Mouse (Mus musculus) monocyte, adult 2 months (primary cell): ENCODE results near the gene Map3k13.
A peak's percentile ranks its signal among the peaks of the same experiment; 100 is the strongest.
"Not testable (repeated sequence)": the region's sequence is repeated elsewhere in the genome, so short reads cannot be mapped to it uniquely, and the experiment has no call there.

Experiments used
- DNase-seq, 2 experiments: peaks; one replicate each; pipeline ENCODE4 v3.0.0; 2022; ENCODE audit warnings: low spot score in 2 of 2, low read depth in 1 of 2

The Map3k13 gene

DNA sequence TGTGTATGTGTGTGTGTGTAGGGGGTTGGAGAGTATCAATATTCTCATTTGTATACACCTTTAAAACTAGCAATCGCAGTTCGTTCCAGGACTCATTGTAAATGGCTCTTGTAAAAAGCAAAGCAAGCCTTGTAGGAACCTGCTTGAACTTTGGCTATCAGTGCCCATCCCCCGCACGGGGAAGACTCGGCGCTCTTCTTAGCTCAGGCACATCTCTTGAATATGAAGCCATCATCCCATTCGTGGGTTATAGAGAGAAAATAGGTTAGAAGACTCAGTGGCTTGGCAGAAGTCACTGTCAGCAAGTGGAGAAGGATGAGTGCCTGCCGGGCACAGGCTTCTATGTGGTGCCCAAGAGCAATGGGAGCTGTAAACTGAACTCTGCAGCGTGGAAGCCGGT, 110.5 kb downstream of the Map3k13 start:
- DNase-seq = no peak

DNA sequence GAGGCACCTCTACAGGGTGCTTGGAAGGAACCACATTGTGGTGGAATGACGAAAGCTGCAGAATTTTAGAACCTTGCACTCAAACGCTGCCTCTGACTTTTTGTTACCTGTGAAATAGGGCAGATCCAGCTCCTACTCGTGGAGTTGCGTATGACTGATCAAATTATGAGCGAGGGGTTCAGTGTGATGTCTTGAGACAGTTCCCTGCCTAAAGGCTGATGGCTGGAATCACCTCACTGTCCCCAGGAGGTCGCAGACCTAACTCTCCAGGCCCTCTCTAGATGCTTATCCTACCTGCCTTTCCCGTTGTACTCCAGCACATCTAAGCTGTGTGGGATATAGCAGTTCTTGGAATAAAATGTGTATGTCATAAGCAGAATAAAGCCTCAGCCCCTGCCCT, 111.8 kb downstream of the Map3k13 start:
- no peak for DNase-seq

DNA sequence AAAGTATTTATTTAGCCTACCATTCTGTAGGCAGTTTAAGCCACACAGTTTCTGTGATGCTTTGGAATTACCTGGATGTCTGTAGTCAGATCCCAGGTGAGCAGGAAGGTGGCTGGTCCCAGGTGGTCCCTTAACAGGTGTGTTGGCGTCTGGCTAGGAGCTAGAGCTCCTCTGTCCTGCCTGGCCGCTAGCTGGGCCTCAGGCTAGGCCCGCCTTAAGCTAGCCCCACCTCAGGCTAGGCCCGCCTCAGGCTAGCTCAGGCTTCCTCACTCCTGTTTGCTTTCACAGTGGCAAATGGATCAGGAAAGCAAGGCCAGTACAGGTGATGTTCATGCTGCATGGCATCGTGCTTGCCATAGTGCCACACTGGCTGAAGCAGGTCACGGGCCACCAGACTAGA, 112.8 kb downstream of the Map3k13 start:
- DNase-seq = no peak

DNA sequence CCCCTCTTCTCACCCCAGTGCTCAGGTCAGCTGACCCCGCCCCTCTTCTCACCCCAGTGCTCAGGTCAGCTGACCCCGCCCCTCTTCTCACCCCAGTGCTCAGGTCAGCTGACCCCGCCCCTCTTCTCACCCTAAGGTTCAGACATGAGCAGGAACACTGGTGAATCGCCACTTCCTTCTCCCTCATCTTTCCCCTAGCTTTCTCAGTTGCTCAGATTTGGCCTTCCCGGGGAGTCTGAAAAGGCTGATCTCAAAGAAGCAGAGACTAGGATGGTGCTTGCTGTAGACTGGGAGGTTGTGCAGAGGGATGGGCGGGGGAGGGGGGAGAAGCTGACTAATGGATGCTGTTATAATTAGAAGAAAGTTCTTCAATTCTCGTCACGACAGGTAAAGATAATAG, 114.8 kb downstream of the Map3k13 start:
- DNase-seq = not testable (repeated sequence)

DNA sequence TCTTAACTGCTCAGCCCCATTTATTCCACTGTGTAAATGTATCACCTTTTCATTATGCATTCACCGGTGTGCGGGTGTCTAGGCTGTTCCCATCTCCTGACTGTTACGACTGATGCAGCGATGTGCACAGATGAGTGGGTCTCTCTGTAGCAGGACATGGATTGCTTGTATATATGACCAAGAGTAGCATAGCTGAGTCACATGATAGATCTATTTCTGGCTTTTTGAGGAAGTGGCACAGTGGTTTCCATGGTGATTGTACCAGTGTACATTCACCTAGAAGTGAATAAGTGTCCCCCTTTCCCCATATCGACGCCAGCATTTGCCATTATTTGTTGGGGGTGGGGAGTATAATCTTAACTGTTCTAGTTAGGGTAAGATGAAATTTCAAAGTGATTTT, 119.2 kb downstream of the Map3k13 start:
- no peak for DNase-seq

DNA sequence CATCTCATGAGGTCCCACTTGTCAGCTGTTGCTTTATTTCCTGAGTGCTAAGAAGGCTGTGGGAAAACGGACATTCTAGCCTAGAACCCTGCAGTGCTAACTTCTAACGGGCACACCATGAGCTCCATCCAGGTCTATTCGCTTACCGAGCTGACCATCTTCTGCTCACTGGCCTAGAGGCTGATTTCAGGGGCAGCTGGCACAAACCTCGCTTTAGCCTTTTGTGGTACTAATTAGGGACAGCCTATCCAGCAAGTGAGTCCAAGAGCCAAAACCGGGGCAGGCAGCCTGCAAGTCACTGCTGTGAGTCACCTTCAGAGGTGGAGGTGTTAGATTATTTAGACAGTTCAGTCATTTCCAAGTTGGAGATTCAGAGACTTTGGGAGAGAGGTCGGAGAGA, 122.5 kb downstream of the Map3k13 start:
- DNase-seq = no peak

DNA sequence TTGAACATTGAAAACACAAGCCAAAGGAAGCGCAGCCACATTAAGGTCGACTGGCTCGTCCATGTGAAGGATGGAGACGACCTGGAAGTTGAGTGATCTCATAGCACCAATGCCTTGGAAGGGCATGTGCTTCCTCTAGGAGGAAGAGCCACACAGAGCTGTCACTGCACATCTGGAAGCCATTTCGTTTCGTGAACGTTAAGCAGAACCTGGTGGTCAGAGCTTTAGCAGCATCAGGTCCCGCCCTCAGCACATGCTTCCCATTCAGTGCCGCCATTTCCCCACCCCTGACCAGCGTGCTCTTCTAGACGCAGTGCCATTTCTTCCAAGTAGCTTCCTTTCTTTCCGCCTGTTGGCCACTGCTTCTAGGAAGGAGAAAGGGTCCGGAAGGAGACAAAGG, 134.3 kb downstream of the Map3k13 start:
- no peak for DNase-seq

DNA sequence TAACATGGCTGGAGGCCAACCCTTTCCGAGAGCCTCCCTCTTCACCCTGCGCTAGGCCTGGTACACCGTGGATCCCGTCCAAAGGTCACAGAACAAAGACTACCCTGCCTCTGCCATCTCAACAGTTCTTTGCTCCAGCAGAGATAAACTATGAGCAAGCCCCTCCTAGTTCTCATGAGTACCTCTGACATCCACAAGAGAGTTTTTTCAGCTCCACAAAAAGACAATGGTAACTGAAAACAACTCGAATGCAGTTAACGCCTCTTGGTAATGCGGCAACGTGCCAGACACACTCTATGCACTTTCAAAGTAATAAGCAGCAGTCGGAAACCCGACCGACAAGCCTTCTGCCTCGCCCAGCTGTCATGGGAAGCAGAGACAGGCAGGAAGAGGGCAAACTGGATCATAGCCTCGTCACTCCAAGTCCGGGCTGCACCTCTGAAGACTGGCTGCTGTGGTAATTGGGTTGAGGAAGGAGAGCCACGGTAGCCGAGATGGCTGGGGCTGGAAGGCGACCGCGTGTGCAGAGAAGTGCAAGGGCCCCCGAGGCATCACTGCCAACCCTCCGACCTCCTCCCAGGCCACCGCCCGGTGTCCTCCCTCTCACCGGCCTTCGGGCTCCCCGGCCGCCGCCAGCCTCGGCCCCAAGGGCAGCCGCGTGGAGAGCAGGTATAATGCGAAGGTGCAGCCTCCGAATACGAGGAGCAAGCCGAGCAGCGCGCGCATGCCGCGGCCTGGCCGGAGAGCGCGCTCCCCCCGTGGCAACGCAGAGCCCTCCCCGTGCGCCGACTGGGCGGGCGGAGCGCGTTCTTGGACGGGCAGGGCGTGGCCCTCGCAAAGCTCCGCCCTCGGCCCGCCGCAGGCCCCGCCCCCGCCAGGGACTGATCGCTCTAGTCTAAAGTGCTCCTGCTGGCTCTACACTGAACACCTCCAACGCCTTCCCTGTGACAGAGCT, 152.9 kb downstream of the Map3k13 start, which contains the start of gene Tmem41a:
Gene Tmem41a (minus strand): TSS at position 792 of the 955 bp plus-strand sequence.
- peak; percentile 57 to 63 for DNase-seq

DNA sequence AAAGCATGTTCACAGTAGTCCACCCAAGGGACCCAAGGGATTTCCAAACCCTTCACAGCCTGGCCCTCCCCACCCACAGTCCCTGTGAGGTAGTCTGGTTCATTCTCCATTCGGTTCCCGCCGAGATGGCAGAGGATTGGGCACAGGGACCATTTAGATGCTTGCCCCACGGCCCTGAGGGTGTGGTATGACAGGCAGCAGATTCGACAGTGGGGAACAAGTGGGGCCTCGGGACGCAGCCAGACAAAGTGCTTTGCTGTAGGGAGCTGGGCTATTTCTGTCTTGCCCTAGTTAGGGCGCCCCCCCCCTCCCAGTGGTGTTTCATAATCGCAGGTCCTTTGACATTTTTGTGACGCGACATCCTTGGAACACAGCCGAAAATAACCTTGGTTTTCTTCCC, 161.4 kb downstream of the Map3k13 start:
- no peak for DNase-seq

DNA sequence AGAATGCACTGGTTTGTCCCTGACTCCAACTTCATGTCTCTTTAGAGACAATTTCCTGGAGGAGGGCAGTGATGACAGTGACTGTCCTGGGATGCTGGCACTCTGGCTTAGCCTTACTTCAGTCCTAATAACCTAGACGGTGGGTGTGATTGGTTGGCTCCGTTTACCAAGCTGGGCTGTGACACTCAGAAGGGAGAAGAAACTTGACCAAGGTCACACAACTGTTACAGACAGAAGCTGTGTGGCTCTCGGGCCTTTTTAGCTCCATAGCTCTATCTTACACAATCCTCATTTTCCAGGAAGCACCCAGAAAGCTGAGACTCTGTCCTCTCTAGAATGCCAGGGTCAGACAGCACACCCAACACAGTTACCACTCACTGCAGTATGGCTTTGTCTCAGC, 171.4 kb downstream of the Map3k13 start:
- DNase-seq = no peak

DNA sequence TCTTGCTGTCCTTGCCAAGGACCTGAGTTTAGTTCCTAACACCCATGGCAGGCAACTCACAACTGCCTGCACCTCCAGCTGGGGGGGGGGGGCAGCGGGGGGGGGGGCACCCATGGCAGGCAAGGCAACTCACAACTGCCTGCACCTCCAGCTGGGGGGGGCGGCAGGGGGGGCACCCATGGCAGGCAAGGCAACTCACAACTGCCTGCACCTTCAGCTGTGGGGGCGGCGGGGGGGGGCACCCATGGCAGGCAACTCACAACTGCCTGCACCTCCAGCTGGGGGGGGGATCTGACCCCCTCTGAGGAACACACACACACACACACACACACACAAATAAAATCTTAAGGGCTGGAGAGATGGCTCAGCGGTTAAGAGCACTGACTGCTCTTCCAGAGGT, 175.7 kb downstream of the Map3k13 start:
- no peak for DNase-seq

DNA sequence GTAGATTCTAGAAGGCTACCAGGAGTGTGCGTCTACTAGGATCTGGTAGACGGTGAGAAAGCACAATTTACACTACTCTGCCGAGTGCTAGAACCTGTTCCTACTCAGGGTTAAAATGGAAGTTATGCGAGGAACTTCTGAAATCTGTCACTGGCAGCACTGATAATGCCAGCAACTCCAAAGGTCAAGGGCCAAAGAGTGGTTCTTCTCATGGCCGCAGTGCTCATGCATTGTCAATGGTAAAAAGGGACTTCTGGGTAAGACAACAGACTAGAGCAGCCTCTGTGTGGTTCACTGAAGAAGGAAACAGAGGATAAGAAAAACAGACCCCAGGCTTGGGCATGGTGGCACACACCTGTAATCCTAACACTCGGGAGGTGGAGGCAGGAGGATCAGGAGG, 176.4 kb downstream of the Map3k13 start:
- DNase-seq = no peak

DNA sequence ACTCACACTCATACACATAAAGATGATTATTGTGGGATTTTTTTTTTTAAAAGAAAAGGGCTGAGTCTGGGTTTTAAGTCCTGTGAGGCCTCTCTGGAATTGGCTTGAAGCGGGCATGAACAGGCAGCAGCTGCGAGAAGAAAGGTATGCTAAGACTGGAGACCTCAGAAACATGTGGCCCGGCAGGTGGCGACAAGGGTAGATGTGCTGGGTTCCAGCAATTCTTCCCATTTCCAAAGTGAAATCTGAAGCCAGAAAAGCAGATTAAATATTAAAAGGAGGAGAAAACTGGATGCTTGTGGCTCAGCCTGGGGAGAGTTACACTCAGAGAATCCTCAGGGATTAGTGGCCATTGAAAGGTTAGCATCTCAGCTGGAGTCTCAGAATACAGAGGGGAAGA, 177.3 kb downstream of the Map3k13 start:
- no peak for DNase-seq

DNA sequence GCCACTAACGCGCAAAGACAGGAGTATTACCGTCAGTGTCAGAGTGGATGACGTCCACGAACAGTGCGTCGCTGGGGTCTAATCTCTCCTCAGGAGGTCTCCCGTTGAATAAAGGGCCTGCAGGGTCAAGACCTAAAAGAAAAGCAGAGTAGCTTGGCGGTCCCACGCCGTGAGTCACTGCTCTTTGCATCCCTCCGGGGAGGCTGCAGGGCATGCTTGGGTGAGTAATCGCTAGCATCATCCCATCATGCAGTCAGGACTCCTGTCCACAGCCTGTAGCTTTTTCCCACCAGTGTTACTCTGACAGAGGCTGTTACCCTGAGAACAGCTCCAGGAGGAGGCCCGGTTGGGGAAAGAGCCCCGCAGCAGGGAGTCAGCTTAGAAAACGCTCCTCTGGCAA, 182.1 kb downstream of the Map3k13 start:
- no peak for DNase-seq

DNA sequence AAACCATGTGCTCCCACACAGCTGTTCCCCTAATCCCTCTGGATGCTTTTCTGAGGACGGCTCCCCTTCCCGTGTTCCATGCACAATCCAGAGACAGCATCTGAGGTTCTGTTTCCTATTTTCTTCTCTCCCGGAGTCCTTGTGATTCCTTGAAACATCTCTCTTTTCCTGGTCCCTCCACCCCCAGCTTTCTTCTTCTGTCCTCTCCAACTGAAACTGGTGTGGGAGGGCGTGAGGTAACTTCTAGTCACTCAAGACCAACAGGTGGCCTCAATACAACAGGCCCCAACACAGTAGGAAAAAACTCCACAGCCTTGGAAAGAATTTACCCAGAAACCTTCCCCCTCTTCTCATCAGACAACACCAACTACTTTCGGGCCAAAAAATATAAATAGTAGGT, 183.2 kb downstream of the Map3k13 start:
- no peak for DNase-seq
